Mouse (Mus musculus) kidney, embryonic 14.5 days (tissue): ENCODE data around the gene Gphb5. TPM values are rescaled to one million over a fixed set of nuclear protein-coding genes. Genes with fewer than 3 reads are reported as not detected.
"Not testable (repeated sequence)": the region's sequence is repeated elsewhere in the genome, so short reads cannot be mapped to it uniquely, and the experiment has no call there.

Experiments
- ATAC-seq: fragments of 200-750 bp; cut with Nextera tagmentation; 2 replicates; pipeline ENCODE4 v1.8.0; 2017; ENCODE audit warnings: moderate number of reproducible peaks, mild to moderate bottlenecking, moderate TSS enrichment, moderate library complexity; ENCODE audit not compliant: low FRiP score, low TSS enrichment
- H3K27ac ChIP-seq: fragments of 300-500 bp; sonication (generic); 2 replicates; pipeline ENCODE4 v1.5.1; 2014; ENCODE audit warnings: low read depth, mild to moderate bottlenecking, low read length, moderate library complexity, mixed read lengths
- H3K27me3 ChIP-seq: fragments of 300-500 bp; sonication (generic); 2 replicates; pipeline ENCODE4 v1.6.1; 2014; ENCODE audit warnings: mild to moderate bottlenecking, low read length; ENCODE audit not compliant: control insufficient read depth, insufficient read depth
- H3K36me3 ChIP-seq: fragments of 300-500 bp; sonication (generic); 2 replicates; pipeline ENCODE4 v1.6.1; 2014; ENCODE audit warnings: low read length, mixed read lengths; ENCODE audit not compliant: control insufficient read depth, insufficient read depth
- H3K4me1 ChIP-seq: fragments of 300-500 bp; sonication (generic); 2 replicates; pipeline ENCODE4 v1.6.1; 2014; ENCODE audit warnings: low read length, mixed read lengths; ENCODE audit not compliant: control insufficient read depth, insufficient read depth
- H3K4me2 ChIP-seq: fragments of 300-500 bp; sonication (generic); replicated peaks from 2 replicates; pipeline ENCODE4 v1.6.1; 2014; ENCODE audit warnings: low read depth, mild to moderate bottlenecking, low read length
- H3K4me3 ChIP-seq: fragments of 300-500 bp; sonication (generic); 2 replicates; pipeline ENCODE4 v1.5.1; 2014; ENCODE audit warnings: mild to moderate bottlenecking, low read length
- H3K9ac ChIP-seq: fragments of 300-500 bp; sonication (generic); 2 replicates; pipeline ENCODE4 v1.6.1; 2014; ENCODE audit warnings: low read depth, mild to moderate bottlenecking, low read length, moderate library complexity
- H3K9me3 ChIP-seq: fragments of 300-500 bp; sonication (generic); 2 replicates; pipeline ENCODE4 v1.6.1; 2016; ENCODE audit warnings: low read length; ENCODE audit not compliant: control insufficient read depth
- WGBS: fragments of 180-500 bp; shearing (Covaris S2); extraction: QIAGEN DNeasy Blood & Tissue Kit; methylation state at CpG from one replicate; pipeline ENCODE4 v1.1.7; 2014; 5-methylcytosine and 5-hydroxymethylcytosine counted together
- polyA plus RNA-seq: library from polyadenylated mRNA; unstranded; fragments of >200 nt; fragmentation: Nextera tagmentation; extraction: Ambion mirVana; gene quantifications from 2 replicates; pipeline ENCODE4 v1.2.1, GENCODE M21; 2014

The Gphb5 gene
- polyA plus RNA-seq, 1 experiment from 2014 or later: not detected

DNA sequence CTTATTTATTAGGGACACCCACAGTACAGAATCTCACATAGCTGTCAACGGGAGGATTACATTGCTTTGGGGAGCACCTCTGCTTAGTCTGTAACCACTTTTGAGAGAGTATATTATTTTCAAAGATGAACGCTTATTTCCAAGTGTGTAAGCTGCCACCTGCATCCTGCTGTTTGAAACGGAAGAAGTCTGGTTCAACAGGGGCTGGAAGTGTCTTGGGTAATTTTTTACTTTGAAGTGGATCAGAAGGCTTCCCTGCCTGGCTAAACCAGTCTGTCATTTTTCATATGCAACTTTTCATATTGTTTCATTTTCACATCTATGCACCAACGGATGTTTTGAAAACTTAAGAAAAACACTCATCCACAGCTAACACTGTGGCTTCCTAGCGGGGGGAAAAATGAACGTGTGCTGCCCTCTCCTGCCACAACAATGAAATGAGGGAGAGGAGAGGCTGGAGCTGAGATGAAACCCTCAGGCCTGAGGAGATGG, 32.9 kb upstream of the Gphb5 start:
- no peaks in the 10 kb centered on the region for H3K9me3 ChIP-seq
- 65% methylated on average over 6 of the region's 6 CpGs for WGBS
- no peak overlapping the region for H3K9ac ChIP-seq
- ATAC-seq: no peak; the same call in 1 of the 2 replicates
- no peaks in the 10 kb centered on the region for H3K27me3 ChIP-seq
- H3K4me2 ChIP-seq: no peak overlapping the region
- peaks cover 24% of the 10 kb centered on the region for H3K36me3 ChIP-seq
- no peak overlapping the region for H3K27ac ChIP-seq
- no peak overlapping the region for H3K4me3 ChIP-seq
- H3K4me1 ChIP-seq: no peaks in the 10 kb centered on the region

GRCm38 (mm10) chr12:75448921-75449320, 32.3 kb upstream of the Gphb5 start:
- no peak overlapping the region for H3K4me3 ChIP-seq
- H3K27me3 ChIP-seq: no peaks in the 10 kb centered on the region
- H3K36me3 ChIP-seq: peaks cover 24% of the 10 kb centered on the region
- no peak overlapping the region for H3K4me2 ChIP-seq
- ATAC-seq: peak; percentile 15; the same call in 1 of the 2 replicates
- no peak overlapping the region for H3K9ac ChIP-seq
- no peaks in the 10 kb centered on the region for H3K9me3 ChIP-seq
- 77% methylated on average over 5 of the region's 5 CpGs for WGBS
- H3K4me1 ChIP-seq: peaks cover 3% of the 10 kb centered on the region; the same call in 1 of the 2 replicates
- no peak overlapping the region for H3K27ac ChIP-seq

DNA sequence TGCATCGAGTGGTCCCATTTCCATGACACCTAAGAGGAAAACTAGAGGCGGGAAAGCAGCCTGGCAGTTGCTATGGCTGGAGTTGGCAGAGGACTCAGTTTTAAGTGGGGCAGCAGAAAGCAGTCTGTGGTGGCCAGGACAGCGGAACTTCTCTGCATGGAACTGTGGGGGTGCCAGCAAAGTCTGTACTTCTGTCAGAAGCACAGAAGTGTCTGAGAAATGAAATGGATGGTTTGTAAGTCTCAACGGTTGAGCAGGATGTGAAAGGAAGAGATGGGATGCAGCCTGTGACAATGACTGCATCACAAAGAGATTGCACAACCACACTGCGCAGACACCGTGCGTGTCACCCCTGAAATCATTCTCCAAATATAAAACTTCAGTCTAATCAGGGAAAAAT, 29.7 kb upstream of the Gphb5 start:
- H3K27ac ChIP-seq: no peak overlapping the region
- 91% methylated on average over 7 of the region's 7 CpGs for WGBS
- ATAC-seq: no peak
- H3K4me3 ChIP-seq: no peak overlapping the region
- H3K36me3 ChIP-seq: peaks cover 8% of the 10 kb centered on the region; the same call in 1 of the 2 replicates
- no peaks in the 10 kb centered on the region for H3K9me3 ChIP-seq
- no peak overlapping the region for H3K4me2 ChIP-seq
- no peak overlapping the region for H3K9ac ChIP-seq
- peaks cover 3% of the 10 kb centered on the region; the same call in 1 of the 2 replicates for H3K4me1 ChIP-seq
- H3K27me3 ChIP-seq: no peaks in the 10 kb centered on the region

- H3K36me3 ChIP-seq, H3K27me3 ChIP-seq, H3K4me3 ChIP-seq, H3K27ac ChIP-seq, H3K9ac ChIP-seq, H3K4me2 ChIP-seq, ATAC-seq, H3K9me3 ChIP-seq, H3K4me1 ChIP-seq: not testable (repeated sequence)
- WGBS: 89% methylated on average over 6 of the region's 6 CpGs
These were observed 15.8 kb upstream of the Gphb5 start for GRCm38 (mm10) chr12:75432400-75432799.

DNA sequence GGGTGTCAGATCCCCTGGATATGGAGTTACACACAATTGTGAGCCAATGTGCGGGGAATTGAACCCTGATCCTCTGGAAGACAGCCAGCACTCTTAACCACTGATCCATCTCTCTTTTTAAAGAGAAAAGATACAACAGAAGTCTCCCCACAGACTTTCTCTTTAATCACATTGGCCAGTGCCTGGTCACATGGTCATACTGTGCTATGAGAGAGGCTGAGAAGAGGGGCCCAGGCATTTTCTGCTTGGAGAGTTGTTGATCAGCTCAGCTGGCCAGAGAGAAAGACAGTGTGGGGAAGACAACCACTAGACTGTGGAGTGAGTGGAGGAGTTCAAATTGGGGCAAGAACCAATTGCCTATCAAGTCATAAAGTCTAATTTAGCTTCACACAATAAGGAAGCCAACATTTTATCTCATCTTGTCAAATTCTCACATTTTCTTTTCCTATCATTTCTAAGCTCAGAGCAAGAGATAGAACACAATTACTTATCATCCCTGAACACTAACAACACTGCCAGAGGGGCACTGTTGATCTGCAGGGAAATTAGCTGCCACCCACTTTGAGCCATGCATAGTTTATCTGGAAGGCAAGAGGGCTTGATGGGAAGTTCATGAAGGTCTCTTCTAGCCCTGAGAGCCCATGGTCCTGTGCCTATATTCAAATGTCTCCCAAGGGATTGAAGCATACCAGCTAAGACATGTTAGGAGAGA, 13.3 kb upstream of the Gphb5 start:
- peaks cover 5% of the 10 kb centered on the region; the same call in 1 of the 2 replicates for H3K9me3 ChIP-seq
- no peak overlapping the region for H3K4me2 ChIP-seq
- no peaks in the 10 kb centered on the region for H3K36me3 ChIP-seq

GRCm38 (mm10) chr12:75428719-75429118, 12.1 kb upstream of the Gphb5 start:
- H3K9me3 ChIP-seq: peaks cover 5% of the 10 kb centered on the region; the same call in 1 of the 2 replicates
- 87% methylated on average over 6 of the region's 6 CpGs for WGBS
- no peaks in the 10 kb centered on the region for H3K27me3 ChIP-seq
- H3K36me3 ChIP-seq: no peaks in the 10 kb centered on the region
- no peak overlapping the region for H3K4me2 ChIP-seq
- no peak overlapping the region for H3K27ac ChIP-seq
- no peak overlapping the region for H3K9ac ChIP-seq
- H3K4me1 ChIP-seq: 0 out of 2 replicates have a peak, but pooled peaks cover 3% of the 10 kb centered on the region
- no peak overlapping the region for H3K4me3 ChIP-seq
- no peak for ATAC-seq

More for the DNA sequence above, 13.3 kb upstream of the Gphb5 start:
- 0 out of 2 replicates have a peak, but pooled peaks cover 3% of the 10 kb centered on the region for H3K4me1 ChIP-seq
- no peak overlapping the region for H3K9ac ChIP-seq
- whole genome bisulfite sequencing: 93% methylated on average over 1 of the region's 1 CpGs
- H3K4me3 ChIP-seq: no peak overlapping the region
- H3K27me3 ChIP-seq: no peaks in the 10 kb centered on the region
- H3K27ac ChIP-seq: no peak overlapping the region
- ATAC-seq: no peak

- no peak overlapping the region for H3K27ac ChIP-seq
- ATAC-seq: no peak
- WGBS: 78% methylated on average over 7 of the region's 7 CpGs
- no peaks in the 10 kb centered on the region for H3K27me3 ChIP-seq
- no peak overlapping the region for H3K9ac ChIP-seq
- H3K4me1 ChIP-seq: 0 out of 2 replicates have a peak, but pooled peaks cover 3% of the 10 kb centered on the region
- no peak overlapping the region for H3K4me2 ChIP-seq
- H3K36me3 ChIP-seq: no peaks in the 10 kb centered on the region
- no peak overlapping the region for H3K4me3 ChIP-seq
- no peaks in the 10 kb centered on the region for H3K9me3 ChIP-seq
These were observed 9.3 kb upstream of the Gphb5 start for GRCm38 (mm10) chr12:75425882-75426281.

DNA sequence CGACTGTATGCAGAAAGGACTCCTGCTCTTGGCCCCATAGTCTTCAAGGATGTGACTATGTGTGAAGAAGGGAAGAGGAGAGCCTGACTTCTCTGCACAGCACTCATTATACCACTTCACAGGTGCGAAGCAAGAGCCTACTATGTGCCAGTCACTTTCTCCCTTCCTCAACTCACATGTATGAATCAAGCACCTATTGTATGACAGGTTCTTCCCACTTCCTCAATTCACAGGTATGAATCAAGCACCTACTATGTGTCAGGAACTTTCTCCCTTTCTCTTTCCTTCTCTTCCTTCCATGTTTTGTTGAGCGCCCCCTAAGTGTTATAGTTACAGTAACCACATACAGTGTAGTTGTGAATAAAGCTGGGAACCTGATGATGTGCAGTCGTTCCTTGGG, 8.2 kb upstream of the Gphb5 start:
- Histone ChIP-seq H3K36me3 (no peaks in the 10 kb centered on the region), H3K27ac (no peak overlapping the region), H3K4me1 (0 out of 2 replicates have a peak, but pooled peaks cover 3% of the 10 kb centered on the region), H3K27me3 (no peaks in the 10 kb centered on the region), H3K4me2 (no peak overlapping the region), H3K9ac (no peak overlapping the region), H3K9me3 (no peaks in the 10 kb centered on the region), H3K4me3 (no peak overlapping the region)
- ATAC-seq: no peak
- 88% methylated on average over 4 of the region's 4 CpGs for WGBS

DNA sequence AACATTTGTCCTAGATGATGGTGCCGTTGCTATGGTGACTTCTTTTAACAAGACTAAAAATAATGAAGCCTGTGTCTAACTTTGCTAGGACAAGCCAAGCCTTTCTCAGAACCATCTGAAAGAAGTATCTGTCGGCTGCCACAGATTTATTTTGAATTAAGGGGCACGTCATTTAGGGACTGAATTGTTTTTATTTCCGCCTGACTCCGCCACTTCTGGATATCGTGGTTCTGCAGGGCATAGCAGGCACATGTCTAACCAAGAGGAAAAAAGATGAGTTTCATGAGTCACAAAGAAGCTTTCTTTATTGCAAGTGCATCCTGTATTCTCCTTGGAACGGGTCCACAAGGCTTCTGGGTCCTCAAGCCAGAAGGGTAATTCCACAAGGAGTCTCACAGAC, 7.8 kb upstream of the Gphb5 start:
- no peak for ATAC-seq
- H3K4me1 ChIP-seq: 0 out of 2 replicates have a peak, but pooled peaks cover 3% of the 10 kb centered on the region
- 72% methylated on average over 7 of the region's 7 CpGs for WGBS
- H3K36me3 ChIP-seq: no peaks in the 10 kb centered on the region
- H3K4me2 ChIP-seq: no peak overlapping the region
- H3K4me3 ChIP-seq: no peak overlapping the region
- H3K27ac ChIP-seq: no peak overlapping the region
- H3K9me3 ChIP-seq: no peaks in the 10 kb centered on the region
- no peaks in the 10 kb centered on the region for H3K27me3 ChIP-seq
- H3K9ac ChIP-seq: no peak overlapping the region
